Mouse (Mus musculus): ENCODE data around the gene Myo18b. TPM values are rescaled to one million over a fixed set of nuclear protein-coding genes. Genes with fewer than 3 reads are reported as not detected.
A peak's percentile ranks its signal among the peaks of the same experiment; 100 is the strongest.

Gene Myo18b
- polyA plus RNA-seq, 1 experiment from 2014 or later = 0.80 TPM

DNA sequence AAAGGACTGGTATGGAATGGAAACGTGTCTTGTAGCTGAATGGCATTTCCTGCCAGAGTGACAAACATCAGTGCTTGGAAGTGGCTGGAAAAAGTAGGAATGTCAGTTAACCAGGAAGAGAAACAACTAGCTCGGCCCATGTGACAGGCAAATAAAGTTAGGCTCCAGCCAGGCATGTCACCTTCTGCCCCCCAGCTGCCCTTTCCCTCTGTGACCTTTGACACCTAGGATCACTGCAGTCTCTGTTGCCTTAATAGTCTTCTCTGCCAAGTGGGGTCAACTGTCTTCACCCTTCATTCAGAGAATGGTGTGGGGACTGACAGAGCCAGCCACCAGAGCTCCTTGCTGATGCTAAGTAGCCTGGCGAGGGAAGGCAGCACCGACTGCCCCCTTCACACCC, 236.9 kb downstream of the Myo18b start:
- Histone ChIP-seq H3K9ac (no peak overlapping the region), H3K27ac (ENCODE audit: low read depth) (no peak overlapping the region), H3K36me3 (ENCODE audit: insufficient read depth) (no peaks in the 10 kb centered on the region), H3K27me3 (ENCODE audit: insufficient read depth, low read length) (peaks cover 5% of the 10 kb centered on the region; the same call in 1 of the 2 replicates), H3K4me2 (no peak overlapping the region), H3K4me1 (ENCODE audit: insufficient read depth) (peaks cover 2% of the 10 kb centered on the region; the same call in 1 of the 2 replicates), H3K4me3 (ENCODE audit: low read depth, low read length) (no peak overlapping the region), H3K9me3 (ENCODE audit: low read depth, low read length) (no peaks in the 10 kb centered on the region)
- ATAC-seq (ENCODE audit: insufficient read depth) (no peak), DNase-seq (no peak)
- 26% methylated on average over 4 of the region's 4 CpGs for WGBS
- no peak for TF ChIP-seq CTCF (IDR thresholded peaks at IDR 0.05; ENCODE audit: low read depth)

DNA sequence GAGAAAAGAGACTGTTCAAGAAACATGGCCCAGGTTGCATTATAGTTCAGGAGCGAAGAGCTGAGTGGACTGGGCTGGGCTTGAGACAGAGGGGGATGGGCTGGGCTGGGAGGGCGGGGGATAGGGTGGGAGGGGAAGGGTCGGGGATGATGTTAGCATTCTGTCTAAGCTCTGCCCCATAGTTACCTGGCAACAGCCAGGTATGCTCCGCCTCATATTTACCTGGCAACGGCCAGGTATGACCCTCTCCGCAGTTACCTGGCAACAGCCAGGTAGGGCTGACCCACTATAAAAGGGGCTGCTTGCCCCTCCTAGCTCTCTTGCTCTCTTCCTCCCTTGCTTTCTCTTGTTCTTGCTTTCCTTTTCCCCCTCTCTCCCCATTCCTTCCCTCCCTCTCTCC, 239.4 kb downstream of the Myo18b start:
- ATAC-seq (ENCODE audit: insufficient read depth) (peak; percentile 71), DNase-seq (peak; percentile 51)
- H3K4me1 ChIP-seq (ENCODE audit: insufficient read depth) = peaks cover 2% of the 10 kb centered on the region; the same call in 1 of the 2 replicates
- H3K4me3 ChIP-seq (ENCODE audit: low read depth, low read length) = no peak overlapping the region
- no peaks in the 10 kb centered on the region for H3K36me3 ChIP-seq (ENCODE audit: insufficient read depth)
- H3K9me3 ChIP-seq (ENCODE audit: low read depth, low read length) = no peaks in the 10 kb centered on the region
- H3K27me3 ChIP-seq (ENCODE audit: insufficient read depth, low read length) = peaks cover 5% of the 10 kb centered on the region; the same call in 1 of the 2 replicates
- H3K27ac ChIP-seq (ENCODE audit: low read depth) = no peak overlapping the region
- H3K4me2 ChIP-seq = peak overlapping the region; percentile 44; the same call in 1 of the 2 replicates
- no peak overlapping the region for H3K9ac ChIP-seq
- 7% methylated on average over 6 of the region's 6 CpGs for WGBS
- no peak for TF ChIP-seq CTCF (IDR thresholded peaks at IDR 0.05; ENCODE audit: low read depth)

DNA sequence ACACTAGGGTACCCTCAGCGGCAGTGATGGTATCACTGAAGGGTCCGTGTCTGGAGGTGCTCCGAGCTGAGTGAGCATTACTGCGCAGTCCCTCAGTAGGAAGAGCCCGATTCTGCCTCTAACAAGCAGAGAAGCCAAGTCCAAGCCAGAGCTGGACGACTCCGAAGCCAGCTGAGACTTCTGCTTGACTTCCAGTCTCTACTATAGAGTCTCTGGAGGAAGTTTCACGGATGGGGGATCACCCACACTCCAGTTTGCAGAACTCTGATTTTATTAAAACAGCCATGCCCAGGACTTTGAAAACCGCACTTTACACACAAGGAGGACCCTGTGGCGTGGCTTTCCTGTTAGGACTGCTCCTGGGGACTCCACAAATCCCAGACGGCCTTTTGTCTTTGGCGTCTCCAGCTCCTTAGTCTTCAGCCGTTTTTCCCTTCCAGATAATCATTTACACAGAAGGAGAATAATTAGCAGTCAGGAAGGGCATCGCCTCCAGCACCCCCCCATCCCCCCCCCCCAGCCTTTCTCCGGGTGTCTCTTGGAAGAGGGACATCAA, 240.1 kb downstream of the Myo18b start:
- H3K9me3 ChIP-seq (ENCODE audit: low read depth, low read length) = no peaks in the 10 kb centered on the region
- no peaks in the 10 kb centered on the region for H3K36me3 ChIP-seq (ENCODE audit: insufficient read depth)
- no peak overlapping the region for H3K4me3 ChIP-seq (ENCODE audit: low read depth, low read length)
- H3K27me3 ChIP-seq (ENCODE audit: insufficient read depth, low read length) = peaks cover 5% of the 10 kb centered on the region; the same call in 1 of the 2 replicates
- peaks cover 2% of the 10 kb centered on the region; the same call in 1 of the 2 replicates for H3K4me1 ChIP-seq (ENCODE audit: insufficient read depth)
- WGBS = 3% methylated on average over 15 of the region's 15 CpGs
- no peak for ATAC-seq (ENCODE audit: insufficient read depth)
- peak overlapping the region; percentile 3; the same call in 1 of the 2 replicates for H3K9ac ChIP-seq
- H3K27ac ChIP-seq (ENCODE audit: low read depth) = no peak overlapping the region
- TF ChIP-seq CTCF (IDR thresholded peaks at IDR 0.05; ENCODE audit: low read depth) = no peak
- H3K4me2 ChIP-seq = peak overlapping the region; percentile 44; the same call in 1 of the 2 replicates
- no peak for DNase-seq

GRCm38 (mm10) chr5:112655529-112655928, 240.6 kb downstream of the Myo18b start:
- WGBS = 4% methylated on average over 14 of the region's 14 CpGs
- TF ChIP-seq CTCF (IDR thresholded peaks at IDR 0.05; ENCODE audit: low read depth) = no peak
- Histone ChIP-seq H3K9ac (peak overlapping the region; percentile 3; the same call in 1 of the 2 replicates), H3K36me3 (ENCODE audit: insufficient read depth) (no peaks in the 10 kb centered on the region), H3K4me2 (peak overlapping the region; percentile 44; the same call in 1 of the 2 replicates), H3K27me3 (ENCODE audit: insufficient read depth, low read length) (peaks cover 5% of the 10 kb centered on the region; the same call in 1 of the 2 replicates), H3K27ac (ENCODE audit: low read depth) (no peak overlapping the region), H3K4me3 (ENCODE audit: low read depth, low read length) (no peak overlapping the region), H3K9me3 (ENCODE audit: low read depth, low read length) (no peaks in the 10 kb centered on the region), H3K4me1 (ENCODE audit: insufficient read depth) (peaks cover 2% of the 10 kb centered on the region; the same call in 1 of the 2 replicates)
- DNase-seq = peak; percentile 16
- peak; percentile 25; the same call in 1 of the 2 replicates for ATAC-seq (ENCODE audit: insufficient read depth)

DNA sequence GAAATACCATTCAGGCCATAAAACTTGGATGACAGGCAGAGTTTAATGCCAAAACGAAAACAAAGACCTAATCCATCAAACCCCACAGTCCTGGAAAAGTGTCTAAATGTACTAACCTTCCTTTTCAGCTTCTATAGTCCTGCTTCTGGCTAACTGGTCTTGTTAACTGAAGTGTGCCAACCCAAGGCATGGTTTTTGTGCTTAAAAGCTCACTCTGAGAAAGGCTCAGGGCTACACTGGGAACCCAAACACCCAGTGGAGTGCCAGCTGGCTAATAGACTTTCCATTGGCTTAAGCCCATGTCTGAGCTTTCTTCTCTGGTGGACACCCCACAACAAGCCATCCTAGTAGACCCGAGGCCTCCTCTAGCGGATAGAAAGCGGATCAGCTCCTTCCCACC, 244.1 kb downstream of the Myo18b start:
- Histone ChIP-seq H3K9ac (no peak overlapping the region), H3K27me3 (ENCODE audit: insufficient read depth, low read length) (peaks cover 5% of the 10 kb centered on the region; the same call in 1 of the 2 replicates), H3K4me1 (ENCODE audit: insufficient read depth) (peaks cover 2% of the 10 kb centered on the region; the same call in 1 of the 2 replicates), H3K4me3 (ENCODE audit: low read depth, low read length) (no peak overlapping the region), H3K9me3 (ENCODE audit: low read depth, low read length) (no peaks in the 10 kb centered on the region), H3K36me3 (ENCODE audit: insufficient read depth) (no peaks in the 10 kb centered on the region), H3K27ac (ENCODE audit: low read depth) (no peak overlapping the region), H3K4me2 (no peak overlapping the region)
- no peak for ATAC-seq (ENCODE audit: insufficient read depth)
- TF ChIP-seq CTCF (IDR thresholded peaks at IDR 0.05; ENCODE audit: low read depth) = no peak
- WGBS = 76% methylated on average over 4 of the region's 4 CpGs
- no peak for DNase-seq

DNA sequence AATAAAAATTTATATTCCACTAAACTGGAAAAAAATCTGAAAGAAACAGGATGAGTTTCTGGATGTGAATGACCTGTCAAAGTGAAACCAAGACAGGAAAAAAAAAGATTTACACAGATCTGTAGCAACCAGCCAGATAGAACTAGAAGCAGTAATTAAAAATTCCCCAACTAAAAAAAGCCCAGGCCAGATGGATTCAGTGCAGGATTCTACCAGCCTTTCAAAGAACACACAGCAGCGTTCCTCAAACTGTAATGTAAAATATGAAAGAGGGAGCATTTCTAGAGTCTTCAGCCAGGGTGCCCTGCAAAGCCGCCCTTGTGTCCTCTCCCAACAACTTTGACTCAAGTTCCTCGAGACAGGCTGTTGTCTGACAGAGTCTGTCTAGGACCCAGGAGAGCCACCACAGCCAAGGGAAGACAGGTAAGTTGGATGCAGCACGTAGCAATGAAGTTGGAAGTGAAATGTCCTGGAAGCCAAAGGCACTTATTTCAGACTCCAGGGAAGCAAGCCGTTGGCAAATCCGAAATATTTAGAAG, 246.9 kb downstream of the Myo18b start:
- Histone ChIP-seq H3K36me3 (ENCODE audit: insufficient read depth) (no peaks in the 10 kb centered on the region), H3K9me3 (ENCODE audit: low read depth, low read length) (no peaks in the 10 kb centered on the region), H3K4me2 (no peak overlapping the region), H3K4me1 (ENCODE audit: insufficient read depth) (no peaks in the 10 kb centered on the region), H3K9ac (no peak overlapping the region), H3K4me3 (ENCODE audit: low read depth, low read length) (no peak overlapping the region), H3K27me3 (ENCODE audit: insufficient read depth, low read length) (no peaks in the 10 kb centered on the region), H3K27ac (ENCODE audit: low read depth) (no peak overlapping the region)
- WGBS = 75% methylated on average over 6 of the region's 6 CpGs
- no peak for TF ChIP-seq CTCF (IDR thresholded peaks at IDR 0.05; ENCODE audit: low read depth)
- DNase-seq (no peak), ATAC-seq (ENCODE audit: insufficient read depth) (no peak)

- no peak for TF ChIP-seq CTCF (IDR thresholded peaks at IDR 0.05; ENCODE audit: low read depth)
- WGBS = 88% methylated on average over 2 of the region's 2 CpGs
Measured at GRCm38 (mm10) chr5:112646871-112647270, 249.3 kb downstream of the Myo18b start.

More at GRCm38 (mm10) chr5:112646871-112647270, 249.3 kb downstream of the Myo18b start:
- Histone ChIP-seq H3K4me3 (ENCODE audit: low read depth, low read length) (no peak overlapping the region), H3K27ac (ENCODE audit: low read depth) (no peak overlapping the region), H3K9me3 (ENCODE audit: low read depth, low read length) (no peaks in the 10 kb centered on the region), H3K4me1 (ENCODE audit: insufficient read depth) (0 out of 2 replicates have a peak, but pooled peaks cover 5% of the 10 kb centered on the region), H3K27me3 (ENCODE audit: insufficient read depth, low read length) (no peaks in the 10 kb centered on the region), H3K4me2 (no peak overlapping the region), H3K36me3 (ENCODE audit: insufficient read depth) (no peaks in the 10 kb centered on the region), H3K9ac (no peak overlapping the region)
- DNase-seq = no peak
- ATAC-seq (ENCODE audit: insufficient read depth) = no peak
